Mouse (Mus musculus): Measurements from ENCODE around the gene A630010A05Rik. TPM values are rescaled to one million over a fixed set of nuclear protein-coding genes. Genes with fewer than 3 reads are reported as not detected.
"Not testable (repeated sequence)": the region's sequence is repeated elsewhere in the genome, so short reads cannot be mapped to it uniquely, and the experiment has no call there.

The A630010A05Rik gene
- polyA plus RNA-seq (2015; fragmentation: Nextera tagmentation; extraction: Ambion mirVana) = not detected in 2 replicates

GRCm38 (mm10) chr16:14562017-14562416 lies at the start of gene A630010A05Rik:
Gene A630010A05Rik, plus strand, starts transcription at chr16:14562317.
- TF ChIP-seq CTCF (IDR thresholded peaks at IDR 0.05; ENCODE audit: low read depth) (no peak), EP300 (IDR thresholded peaks at IDR 0.05; ENCODE audit: low read depth) (no peak)
- no peak within 1 kb of the TSS for H3K27ac ChIP-seq (ENCODE audit: low read depth)
- WGBS (ENCODE audit: insufficient replicate concordance) = 62% methylated on average over 1 of the region's 1 CpGs
- ATAC-seq (no peak), DNase-seq (no peak)
- H3K27me3 ChIP-seq (ENCODE audit: insufficient read depth, low read length) = no peaks in the 10 kb centered on the region
- no peaks in the 10 kb centered on the region for H3K4me1 ChIP-seq (ENCODE audit: insufficient read depth)
- H3K4me3 ChIP-seq (ENCODE audit: low read depth, low read length) = no peak within 1 kb of the TSS
- no peaks in the 10 kb centered on the region for H3K36me3 ChIP-seq (replicated peaks; ENCODE audit: insufficient read depth, low read length)
- H3K9ac ChIP-seq (replicated peaks) = no peak within 1 kb of the TSS
- no peaks in the 10 kb centered on the region for H3K9me3 ChIP-seq (ENCODE audit: low read length)
- H3K4me2 ChIP-seq (ENCODE audit: low read depth, low read length) = no peak within 1 kb of the TSS

- no peak overlapping the region for H3K9ac ChIP-seq (replicated peaks)
- no peaks in the 10 kb centered on the region for H3K27me3 ChIP-seq (ENCODE audit: insufficient read depth, low read length)
- DNase-seq = no peak
- no peaks in the 10 kb centered on the region for H3K36me3 ChIP-seq (replicated peaks; ENCODE audit: insufficient read depth, low read length)
- no peak overlapping the region for H3K4me2 ChIP-seq (ENCODE audit: low read depth, low read length)
- no peak overlapping the region for H3K27ac ChIP-seq (ENCODE audit: low read depth)
- no peaks in the 10 kb centered on the region for H3K9me3 ChIP-seq (ENCODE audit: low read length)
- H3K4me1 ChIP-seq (ENCODE audit: insufficient read depth) = no peaks in the 10 kb centered on the region
- H3K4me3 ChIP-seq (ENCODE audit: low read depth, low read length) = no peak overlapping the region
- TF ChIP-seq EP300 (IDR thresholded peaks at IDR 0.05; ENCODE audit: low read depth) (no peak), CTCF (IDR thresholded peaks at IDR 0.05; ENCODE audit: low read depth) (no peak)
- ATAC-seq = no peak
These were observed 26.4 kb upstream of the A630010A05Rik start for GRCm38 (mm10) chr16:14535766-14536165.

- not testable (repeated sequence) for H3K36me3 ChIP-seq (replicated peaks; ENCODE audit: insufficient read depth, low read length); ATAC-seq; H3K4me1 ChIP-seq (ENCODE audit: insufficient read depth); H3K27me3 ChIP-seq (ENCODE audit: insufficient read depth, low read length); H3K27ac ChIP-seq (ENCODE audit: low read depth); H3K9me3 ChIP-seq (ENCODE audit: low read length); H3K4me2 ChIP-seq (ENCODE audit: low read depth, low read length); H3K9ac ChIP-seq (replicated peaks); DNase-seq; H3K4me3 ChIP-seq (ENCODE audit: low read depth, low read length)
- WGBS (ENCODE audit: insufficient replicate concordance) = 35% methylated on average over 1 of the region's 1 CpGs
These were observed 4.9 kb upstream of the A630010A05Rik start for GRCm38 (mm10) chr16:14557191-14557590.

Other genes starting within 250 kb of the A630010A05Rik start
- gene Fopnl, start 244.9 kb upstream of the A630010A05Rik start, polyA plus RNA-seq (2015; fragmentation: Nextera tagmentation; extraction: Ambion mirVana) = 40.7 and 45.1 TPM in 2 replicates
- 1.2 and 1.7 TPM in 2 replicates for gene Abcc1, start 200.8 kb upstream of the A630010A05Rik start, polyA plus RNA-seq (2015; fragmentation: Nextera tagmentation; extraction: Ambion mirVana)

Measured in liver, postnatal 0 days (tissue).